Mouse (Mus musculus): ENCODE data around the gene Tbx10. TPM values are rescaled to one million over a fixed set of nuclear protein-coding genes. Genes with fewer than 3 reads are reported as not detected.

Tbx10 gene
- polyA plus RNA-seq, 1 experiment: 0.10 TPM

GRCm38 (mm10) chr19:3990804-3991203, 1.7 kb upstream of the Tbx10 start:
- no peak for TF ChIP-seq CTCF (IDR thresholded peaks at IDR 0.05; ENCODE audit: extremely low read depth, insufficient read length, insufficient replicate concordance, low read depth, low read length)
- no peak for TF ChIP-seq POLR2A (IDR thresholded peaks at IDR 0.05; ENCODE audit: low read depth, low read length)
- no peaks in the 10 kb centered on the region for H3K27me3 ChIP-seq (ENCODE audit: control insufficient read depth, insufficient read depth, low read length)
- H3K4me1 ChIP-seq (ENCODE audit: control insufficient read depth, insufficient read depth, insufficient read length, low read length): peaks cover 12% of the 10 kb centered on the region
- H3K4me3 ChIP-seq (ENCODE audit: low read depth, low read length): no peak overlapping the region
- 67% methylated on average over 6 of the region's 6 CpGs for WGBS
- no peak overlapping the region for H3K27ac ChIP-seq (ENCODE audit: insufficient read depth, low read depth, low read length)
- H3K36me3 ChIP-seq (ENCODE audit: control insufficient read depth, insufficient read depth, low read length): no peaks in the 10 kb centered on the region; the same call in 1 of the 2 replicates

- Histone ChIP-seq H3K4me3 (ENCODE audit: low read depth, low read length) (no peak overlapping the region), H3K36me3 (ENCODE audit: control insufficient read depth, insufficient read depth, low read length) (no peaks in the 10 kb centered on the region; the same call in 1 of the 2 replicates), H3K27me3 (ENCODE audit: control insufficient read depth, insufficient read depth, low read length) (no peaks in the 10 kb centered on the region), H3K4me1 (ENCODE audit: control insufficient read depth, insufficient read depth, insufficient read length, low read length) (peaks cover 9% of the 10 kb centered on the region), H3K27ac (ENCODE audit: insufficient read depth, low read depth, low read length) (no peak overlapping the region)
- WGBS: 96% methylated on average over 3 of the region's 3 CpGs
- TF ChIP-seq CTCF (IDR thresholded peaks at IDR 0.05; ENCODE audit: extremely low read depth, insufficient read length, insufficient replicate concordance, low read depth, low read length) (no peak), POLR2A (IDR thresholded peaks at IDR 0.05; ENCODE audit: low read depth, low read length) (no peak)
These were observed 990 bp upstream of the Tbx10 start for GRCm38 (mm10) chr19:3991562-3991961.

GRCm38 (mm10) chr19:3991966-3992365, 586 bp upstream of the Tbx10 start:
- Histone ChIP-seq H3K36me3 (ENCODE audit: control insufficient read depth, insufficient read depth, low read length) (no peaks in the 10 kb centered on the region; the same call in 1 of the 2 replicates), H3K4me3 (ENCODE audit: low read depth, low read length) (no peak overlapping the region), H3K4me1 (ENCODE audit: control insufficient read depth, insufficient read depth, insufficient read length, low read length) (peaks cover 7% of the 10 kb centered on the region), H3K27me3 (ENCODE audit: control insufficient read depth, insufficient read depth, low read length) (no peaks in the 10 kb centered on the region), H3K27ac (ENCODE audit: insufficient read depth, low read depth, low read length) (no peak overlapping the region)
- TF ChIP-seq POLR2A (IDR thresholded peaks at IDR 0.05; ENCODE audit: low read depth, low read length): no peak
- TF ChIP-seq CTCF (IDR thresholded peaks at IDR 0.05; ENCODE audit: extremely low read depth, insufficient read length, insufficient replicate concordance, low read depth, low read length): no peak
- 91% methylated on average over 3 of the region's 3 CpGs for WGBS

- H3K4me1 ChIP-seq (ENCODE audit: control insufficient read depth, insufficient read depth, insufficient read length, low read length): peaks cover 20% of the 10 kb centered on the region
- TF ChIP-seq CTCF (IDR thresholded peaks at IDR 0.05; ENCODE audit: extremely low read depth, insufficient read length, insufficient replicate concordance, low read depth, low read length) (no peak), POLR2A (IDR thresholded peaks at IDR 0.05; ENCODE audit: low read depth, low read length) (no peak)
- no peaks in the 10 kb centered on the region for H3K36me3 ChIP-seq (ENCODE audit: control insufficient read depth, insufficient read depth, low read length)
- no peak overlapping the region for H3K4me3 ChIP-seq (ENCODE audit: low read depth, low read length)
- H3K27ac ChIP-seq (ENCODE audit: insufficient read depth, low read depth, low read length): no peak overlapping the region
- no peaks in the 10 kb centered on the region for H3K27me3 ChIP-seq (ENCODE audit: control insufficient read depth, insufficient read depth, low read length)
- 75% methylated on average over 6 of the region's 6 CpGs for WGBS
These were observed 2.4 kb downstream of the Tbx10 start for GRCm38 (mm10) chr19:3994932-3995331.

GRCm38 (mm10) chr19:3995505-3995904, 3.0 kb downstream of the Tbx10 start:
- TF ChIP-seq CTCF (IDR thresholded peaks at IDR 0.05; ENCODE audit: extremely low read depth, insufficient read length, insufficient replicate concordance, low read depth, low read length) (no peak), POLR2A (IDR thresholded peaks at IDR 0.05; ENCODE audit: low read depth, low read length) (no peak)
- Histone ChIP-seq H3K4me3 (ENCODE audit: low read depth, low read length) (no peak overlapping the region), H3K36me3 (ENCODE audit: control insufficient read depth, insufficient read depth, low read length) (no peaks in the 10 kb centered on the region), H3K4me1 (ENCODE audit: control insufficient read depth, insufficient read depth, insufficient read length, low read length) (peaks cover 20% of the 10 kb centered on the region), H3K27ac (ENCODE audit: insufficient read depth, low read depth, low read length) (no peak overlapping the region), H3K27me3 (ENCODE audit: control insufficient read depth, insufficient read depth, low read length) (no peaks in the 10 kb centered on the region)
- WGBS: 87% methylated on average over 3 of the region's 3 CpGs

- Histone ChIP-seq H3K4me1 (ENCODE audit: control insufficient read depth, insufficient read depth, insufficient read length, low read length) (peaks cover 23% of the 10 kb centered on the region), H3K4me3 (ENCODE audit: low read depth, low read length) (no peak overlapping the region), H3K27me3 (ENCODE audit: control insufficient read depth, insufficient read depth, low read length) (no peaks in the 10 kb centered on the region), H3K27ac (ENCODE audit: insufficient read depth, low read depth, low read length) (no peak overlapping the region), H3K36me3 (ENCODE audit: control insufficient read depth, insufficient read depth, low read length) (no peaks in the 10 kb centered on the region)
- WGBS: 76% methylated on average over 7 of the region's 7 CpGs
- TF ChIP-seq POLR2A (IDR thresholded peaks at IDR 0.05; ENCODE audit: low read depth, low read length) (no peak), CTCF (IDR thresholded peaks at IDR 0.05; ENCODE audit: extremely low read depth, insufficient read length, insufficient replicate concordance, low read depth, low read length) (no peak)
These were observed 3.6 kb downstream of the Tbx10 start for GRCm38 (mm10) chr19:3996106-3996505.

- TF ChIP-seq CTCF (IDR thresholded peaks at IDR 0.05; ENCODE audit: extremely low read depth, insufficient read length, insufficient replicate concordance, low read depth, low read length) (no peak), POLR2A (IDR thresholded peaks at IDR 0.05; ENCODE audit: low read depth, low read length) (no peak)
- Histone ChIP-seq H3K4me3 (ENCODE audit: low read depth, low read length) (no peak overlapping the region), H3K4me1 (ENCODE audit: control insufficient read depth, insufficient read depth, insufficient read length, low read length) (peaks cover 27% of the 10 kb centered on the region), H3K27me3 (ENCODE audit: control insufficient read depth, insufficient read depth, low read length) (no peaks in the 10 kb centered on the region), H3K27ac (ENCODE audit: insufficient read depth, low read depth, low read length) (peak overlapping the region; percentile 29; the same call in 1 of the 2 replicates), H3K36me3 (ENCODE audit: control insufficient read depth, insufficient read depth, low read length) (no peaks in the 10 kb centered on the region)
- WGBS: 55% methylated on average over 8 of the region's 8 CpGs
These were observed 4.2 kb downstream of the Tbx10 start for GRCm38 (mm10) chr19:3996747-3997146.

All from small intestine, adult 2 months (tissue).